ENCODE assay signal across 8 mouse cellular contexts in the genomic region with DNA sequence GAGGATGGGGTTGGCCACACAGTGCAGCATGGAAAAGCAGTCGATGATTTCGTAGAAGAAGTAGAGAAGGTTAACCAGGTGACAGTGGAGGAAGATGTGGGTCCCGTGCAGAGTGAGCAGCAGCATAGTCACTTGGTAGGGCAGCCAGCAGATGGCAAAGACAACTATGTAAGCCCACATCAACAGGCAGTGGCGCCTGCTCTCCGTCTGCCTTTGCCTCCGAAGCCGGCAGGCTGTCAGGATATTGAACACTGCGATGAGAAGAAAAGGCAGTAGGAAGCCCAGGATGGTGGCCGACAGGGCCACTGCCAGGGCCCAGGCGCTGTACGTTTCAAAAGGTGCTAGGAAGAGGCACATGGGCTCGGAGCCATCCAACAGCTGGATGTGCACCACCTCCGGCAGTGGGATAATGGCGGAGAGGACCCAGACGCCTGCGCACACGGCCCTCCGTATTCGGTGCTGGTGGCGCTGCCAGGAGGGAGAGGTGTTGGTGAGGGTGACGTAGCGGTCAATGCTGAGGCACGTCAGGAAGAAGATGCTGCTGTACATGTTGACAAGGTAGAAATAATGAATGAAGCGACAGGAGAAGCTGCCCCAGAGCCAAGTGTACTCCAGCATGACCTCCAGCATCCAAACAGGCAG. TPM values are rescaled to one million over a fixed set of nuclear protein-coding genes. Genes with fewer than 3 reads are reported as not detected.
DNase-seq lines count a peak whose midpoint lies in the region; ATAC-seq and TF ChIP-seq lines count a peak whose summit lies in the region.

No protein-coding gene starts in this region.

- H3K36me3 ChIP-seq in neural tube, embryonic 11.5 days (ENCODE audit: control insufficient read depth, insufficient read depth, low read length): peaks cover 3% of the 10 kb centered on the region
- H3K36me3 ChIP-seq in limb, embryonic 12.5 days: peaks cover 38% of the 10 kb centered on the region
- H3K36me3 ChIP-seq in stomach, embryonic 15.5 days: peaks cover 17% of the 10 kb centered on the region

- H3K9me3 ChIP-seq in neural tube, embryonic 11.5 days (ENCODE audit: control insufficient read depth, low read length): no peaks in the 10 kb centered on the region
- H3K9me3 ChIP-seq in limb, embryonic 12.5 days: no peaks in the 10 kb centered on the region
- H3K9me3 ChIP-seq in stomach, embryonic 15.5 days: no peaks in the 10 kb centered on the region

- TF ChIP-seq CTCF in cerebellum, adult 2 months (IDR thresholded peaks at IDR 0.05; ENCODE audit: borderline replicate concordance, insufficient read depth, low read depth, low read length): no peak

- WGBS in cerebellum, adult 2 months: 54% methylated on average over 24 of the region's 24 CpGs
- WGBS in neural tube, embryonic 11.5 days: 47% methylated on average over 24 of the region's 24 CpGs
- WGBS in limb, embryonic 12.5 days: 47% methylated on average over 24 of the region's 24 CpGs
- WGBS in stomach, embryonic 15.5 days: 52% methylated on average over 24 of the region's 24 CpGs

- ATAC-seq in neural tube, embryonic 11.5 days (ENCODE audit: insufficient read depth, low FRiP score, low TSS enrichment): no peak
- ATAC-seq in limb, embryonic 12.5 days (ENCODE audit: insufficient number of reproducible peaks, insufficient read depth, low FRiP score, low TSS enrichment, low read depth): no peak
- ATAC-seq in stomach, embryonic 15.5 days (ENCODE audit: insufficient read depth, low FRiP score, low read depth): no peak

- no peak overlapping the region for H3K9ac ChIP-seq in neural tube, embryonic 11.5 days (ENCODE audit: low read length)
- no peak overlapping the region for H3K9ac ChIP-seq in limb, embryonic 12.5 days (replicated peaks)
- H3K9ac ChIP-seq in stomach, embryonic 15.5 days: no peak overlapping the region

- H3K4me3 ChIP-seq in cerebellum, adult 2 months (replicated peaks; ENCODE audit: insufficient read depth, low read depth, low read length): peak overlapping the region; percentile 37
- no peak overlapping the region for H3K4me3 ChIP-seq in neural tube, embryonic 11.5 days (ENCODE audit: low read depth, low read length)
- H3K4me3 ChIP-seq in limb, embryonic 12.5 days (replicated peaks): 0 out of 2 replicates have a peak overlapping the region, but pooled peaks have one; percentile 17
- 0 out of 2 replicates have a peak overlapping the region, but pooled peaks have one; percentile 11 for H3K4me3 ChIP-seq in stomach, embryonic 15.5 days (replicated peaks)

- no peak overlapping the region for H3K27ac ChIP-seq in cerebellum, adult 2 months (ENCODE audit: insufficient read depth, low read length)
- H3K27ac ChIP-seq in neural tube, embryonic 11.5 days (ENCODE audit: low read depth, low read length): no peak overlapping the region
- H3K27ac ChIP-seq in limb, embryonic 12.5 days: no peak overlapping the region
- H3K27ac ChIP-seq in stomach, embryonic 15.5 days: no peak overlapping the region

- peak; percentile 33 to 39 for DNase-seq in cerebellum, adult 2 months
- DNase-seq in cerebellum, adult 11-12 months: no peak
- DNase-seq in neural tube, embryonic 11.5 days (ENCODE audit: low spot score): no peak
- no peak for DNase-seq in neural tube, embryonic 10.5 days (ENCODE audit: extremely low spot score, low spot score)
- DNase-seq in urinary bladder, postnatal 25 days (ENCODE audit: low spot score): no peak
- no peak for DNase-seq in embryo, embryonic 10.5 days (ENCODE audit: low spot score)

- H3K27me3 ChIP-seq in cerebellum, adult 2 months (ENCODE audit: control insufficient read depth, insufficient read depth, low read length): no peaks in the 10 kb centered on the region
- H3K27me3 ChIP-seq in neural tube, embryonic 11.5 days (ENCODE audit: control insufficient read depth, insufficient read depth, low read length): no peaks in the 10 kb centered on the region
- H3K27me3 ChIP-seq in limb, embryonic 12.5 days: peaks cover 3% of the 10 kb centered on the region; the same call in 1 of the 2 replicates
- H3K27me3 ChIP-seq in stomach, embryonic 15.5 days (replicated peaks): no peaks in the 10 kb centered on the region

- H3K4me2 ChIP-seq in neural tube, embryonic 11.5 days (ENCODE audit: low read depth): peak overlapping the region; percentile 14; the same call in 1 of the 2 replicates
- H3K4me2 ChIP-seq in limb, embryonic 12.5 days: peak overlapping the region; percentile 46
- peak overlapping the region; percentile 38 for H3K4me2 ChIP-seq in stomach, embryonic 15.5 days

- no peak for TF ChIP-seq POLR2A in cerebellum, adult 2 months (IDR thresholded peaks at IDR 0.05; ENCODE audit: borderline replicate concordance, insufficient read depth, low read length)

- no peaks in the 10 kb centered on the region for H3K4me1 ChIP-seq in cerebellum, adult 2 months (ENCODE audit: control insufficient read depth, insufficient read depth, low read length)
- H3K4me1 ChIP-seq in neural tube, embryonic 11.5 days (ENCODE audit: control insufficient read depth, insufficient read depth, low read length): peaks cover 13% of the 10 kb centered on the region
- peaks cover 10% of the 10 kb centered on the region for H3K4me1 ChIP-seq in limb, embryonic 12.5 days (replicated peaks)
- H3K4me1 ChIP-seq in stomach, embryonic 15.5 days: peaks cover 13% of the 10 kb centered on the region

RNA-seq across cellular contexts. Expression of a gene that starts 1.3 kb away (rescaled TPM):
- polyA plus RNA-seq in cerebellum, adult 2 months (2012; rRNA removed): 1.4 and 1.5 TPM in 2 replicates
- polyA plus RNA-seq in neural tube, embryonic 11.5 days (2014; fragmentation: Nextera tagmentation; extraction: Ambion mirVana): 0.29 and 0.38 TPM in 2 replicates
- polyA plus RNA-seq in limb, embryonic 12.5 days (2016; fragmentation: Nextera tagmentation; extraction: Ambion mirVana): 0.49 and 0.59 TPM in 2 replicates
- polyA plus RNA-seq in stomach, embryonic 15.5 days (2015; fragmentation: Nextera tagmentation; extraction: Ambion mirVana): 2.4 and 2.9 TPM in 2 replicates

RNA-seq across cellular contexts. Expression of a gene that starts 9.3 kb away (rescaled TPM):
- polyA plus RNA-seq in cerebellum, adult 2 months (2012; rRNA removed): 0.15 and 0.16 TPM in 2 replicates
- not detected in 2 replicates for polyA plus RNA-seq in neural tube, embryonic 11.5 days (2014; fragmentation: Nextera tagmentation; extraction: Ambion mirVana)
- 0.05 TPM in 1 of 2 replicates, not detected in the other for polyA plus RNA-seq in limb, embryonic 12.5 days (2016; fragmentation: Nextera tagmentation; extraction: Ambion mirVana)
- 0.03 TPM in 1 of 2 replicates, not detected in the other for polyA plus RNA-seq in stomach, embryonic 15.5 days (2015; fragmentation: Nextera tagmentation; extraction: Ambion mirVana)

RNA-seq across cellular contexts. Expression of a gene that starts 9.3 kb away (rescaled TPM):
- polyA plus RNA-seq in cerebellum, adult 2 months (2012; rRNA removed): 0.05 and 0.92 TPM in 2 replicates
- 0.13 TPM in 1 of 2 replicates, not detected in the other for polyA plus RNA-seq in neural tube, embryonic 11.5 days (2014; fragmentation: Nextera tagmentation; extraction: Ambion mirVana)
- 0.16 TPM in 1 of 2 replicates, not detected in the other for polyA plus RNA-seq in limb, embryonic 12.5 days (2016; fragmentation: Nextera tagmentation; extraction: Ambion mirVana)
- not detected in 2 replicates for polyA plus RNA-seq in stomach, embryonic 15.5 days (2015; fragmentation: Nextera tagmentation; extraction: Ambion mirVana)

RNA-seq across cellular contexts. Expression of a gene that starts 10.9 kb away (rescaled TPM):
- polyA plus RNA-seq in cerebellum, adult 2 months (2012; rRNA removed): 5.7 and 6.6 TPM in 2 replicates
- polyA plus RNA-seq in neural tube, embryonic 11.5 days (2014; fragmentation: Nextera tagmentation; extraction: Ambion mirVana): 7.0 and 8.0 TPM in 2 replicates
- 4.3 and 4.6 TPM in 2 replicates for polyA plus RNA-seq in limb, embryonic 12.5 days (2016; fragmentation: Nextera tagmentation; extraction: Ambion mirVana)
- 2.5 and 3.0 TPM in 2 replicates for polyA plus RNA-seq in stomach, embryonic 15.5 days (2015; fragmentation: Nextera tagmentation; extraction: Ambion mirVana)

RNA-seq across cellular contexts. Expression of a gene that starts 25.9 kb away (rescaled TPM):
- polyA plus RNA-seq in cerebellum, adult 2 months (2012; rRNA removed): 0.13 and 0.88 TPM in 2 replicates
- not detected in 2 replicates for polyA plus RNA-seq in neural tube, embryonic 11.5 days (2014; fragmentation: Nextera tagmentation; extraction: Ambion mirVana)
- 0.15 TPM in 1 of 2 replicates, not detected in the other for polyA plus RNA-seq in limb, embryonic 12.5 days (2016; fragmentation: Nextera tagmentation; extraction: Ambion mirVana)
- polyA plus RNA-seq in stomach, embryonic 15.5 days (2015; fragmentation: Nextera tagmentation; extraction: Ambion mirVana): 0.10 and 0.18 TPM in 2 replicates

Comparison
In these comparisons a context has a peak if more than half of its experiments do, and no peak if none do; other contexts are left out.
1. DNase-seq: peak in cerebellum, adult 2 months (2 of 2); none in cerebellum, adult 11-12 months (single experiment), neural tube, embryonic 11.5 days (single experiment), neural tube, embryonic 10.5 days (single experiment), urinary bladder, postnatal 25 days (single experiment) and embryo, embryonic 10.5 days (single experiment).
2. Peak in every context shown above with its lines, with median percentiles within 50 percentile points of each other: H3K4me2 ChIP-seq.